Comparison of ENCODE assay signal across 8 mouse cellular contexts in the genomic region with DNA sequence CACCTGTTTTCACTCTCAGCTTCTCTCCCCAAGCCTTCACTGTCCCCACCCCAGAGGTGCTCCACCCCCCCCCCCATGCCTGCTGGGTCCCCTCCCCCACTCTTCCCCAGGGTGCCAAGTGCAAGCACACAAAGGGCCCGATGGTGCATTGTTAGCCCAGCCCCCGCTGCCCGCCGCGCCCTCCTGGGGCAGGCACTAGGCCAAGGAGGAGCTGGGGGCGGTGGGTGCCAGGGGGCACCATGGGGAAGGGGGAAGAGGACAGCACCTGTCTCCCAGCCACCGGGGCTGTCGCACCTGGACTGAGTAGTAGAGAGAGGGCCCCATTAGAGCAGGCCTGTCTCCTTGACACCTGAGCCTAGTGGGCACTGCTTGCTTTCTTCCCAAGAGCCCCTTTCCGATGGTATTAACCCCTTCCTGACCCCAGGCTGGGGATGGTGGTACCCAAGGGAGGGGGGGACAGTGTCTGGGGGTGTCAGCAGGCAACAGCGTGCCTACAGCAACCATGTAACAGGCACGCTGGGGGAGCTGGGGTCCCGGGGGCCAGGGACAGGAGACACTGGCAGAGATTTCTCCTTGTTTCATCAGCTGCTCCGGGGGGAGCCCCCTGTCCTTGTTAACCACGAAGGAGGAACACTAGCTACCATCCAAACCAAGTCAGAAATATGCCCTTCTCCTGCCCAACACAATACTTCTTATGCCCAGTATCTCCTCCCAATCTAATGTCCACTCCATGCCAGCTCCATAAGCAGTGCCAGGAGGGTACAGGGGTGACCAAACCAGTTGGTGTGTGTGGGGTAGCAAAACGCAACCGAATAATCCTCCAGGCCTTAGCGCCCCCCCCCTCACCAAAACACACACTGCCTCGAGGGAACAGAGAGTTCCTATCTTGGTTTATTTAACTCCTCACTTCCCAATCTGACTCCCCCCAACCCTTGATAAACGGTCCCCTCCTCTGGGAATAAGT. TPM values are rescaled to one million over a fixed set of nuclear protein-coding genes. Genes with fewer than 3 reads are reported as not detected.
A peak's percentile ranks its signal among the peaks of the same experiment; 100 is the strongest.
DNase-seq lines count a peak whose midpoint lies in the region; ATAC-seq and TF ChIP-seq lines count a peak whose summit lies in the region.

No protein-coding gene starts in this region.

- H3K36me3 ChIP-seq in heart, adult 2 months (ENCODE audit: control insufficient read depth, insufficient read depth, low read length) = no peaks in the 10 kb centered on the region
- no peaks in the 10 kb centered on the region for H3K36me3 ChIP-seq in forebrain, embryonic 13.5 days (ENCODE audit: poor library complexity, severe bottlenecking)
- no peaks in the 10 kb centered on the region for H3K36me3 ChIP-seq in intestine, postnatal 0 days (ENCODE audit: control insufficient read depth, insufficient read depth)
- no peaks in the 10 kb centered on the region for H3K36me3 ChIP-seq in midbrain, embryonic 14.5 days (ENCODE audit: control insufficient read depth, insufficient read depth, low read length)

- intact Hi-C loops in heart, adult 2 months (cut with DNase I) = no loop called here
- intact Hi-C loops in heart, postnatal 36 days (cut with DNase I) = no loop called here
- intact Hi-C loops in left cerebral cortex, postnatal 4 days (cut with DNase I) = no loop called here

- peak overlapping the region; percentile 94 for H3K27ac ChIP-seq in heart, adult 2 months
- H3K27ac ChIP-seq in forebrain, embryonic 13.5 days = no peak overlapping the region
- H3K27ac ChIP-seq in intestine, postnatal 0 days (ENCODE audit: low read depth, low read length) = peak overlapping the region; percentile 97
- no peak overlapping the region for H3K27ac ChIP-seq in midbrain, embryonic 14.5 days (replicated peaks; ENCODE audit: low read depth, low read length)

- no peak for TF ChIP-seq CTCF in heart, adult 2 months (IDR thresholded peaks at IDR 0.05)
- no peak for TF ChIP-seq CTCF in intestine, postnatal 0 days (IDR thresholded peaks at IDR 0.05; ENCODE audit: low read depth)

- peak overlapping the region; percentile 75 for H3K9ac ChIP-seq in heart, adult 2 months (ENCODE audit: low read depth, low read length)
- peak overlapping the region; percentile 66 for H3K9ac ChIP-seq in forebrain, embryonic 13.5 days
- peak overlapping the region; percentile 83 for H3K9ac ChIP-seq in intestine, postnatal 0 days (ENCODE audit: low read depth, low read length)
- peak overlapping the region; percentile 54 for H3K9ac ChIP-seq in midbrain, embryonic 14.5 days (replicated peaks; ENCODE audit: low read length)

- peak overlapping the region; percentile 96 for H3K4me2 ChIP-seq in forebrain, embryonic 13.5 days
- H3K4me2 ChIP-seq in intestine, postnatal 0 days (replicated peaks; ENCODE audit: low read depth) = peak overlapping the region; percentile 85
- peak overlapping the region; percentile 100 for H3K4me2 ChIP-seq in midbrain, embryonic 14.5 days (ENCODE audit: low read length)

- TF ChIP-seq EP300 in heart, adult 2 months (IDR thresholded peaks at IDR 0.05; ENCODE audit: insufficient read depth, low read depth, low read length) = no peak

- 19% methylated on average over 19 of the region's 19 CpGs for WGBS in heart, adult 2 months
- 9% methylated on average over 19 of the region's 19 CpGs for WGBS in forebrain, embryonic 13.5 days
- 16% methylated on average over 19 of the region's 19 CpGs for WGBS in intestine, postnatal 0 days
- WGBS in midbrain, embryonic 14.5 days = 11% methylated on average over 19 of the region's 19 CpGs

- H3K4me3 ChIP-seq in heart, adult 2 months = peak overlapping the region; percentile 78
- peak overlapping the region; percentile 48 for H3K4me3 ChIP-seq in forebrain, embryonic 13.5 days
- peak overlapping the region; percentile 76 for H3K4me3 ChIP-seq in intestine, postnatal 0 days (ENCODE audit: low read depth, low read length)
- H3K4me3 ChIP-seq in midbrain, embryonic 14.5 days (replicated peaks; ENCODE audit: low read depth, low read length) = peak overlapping the region; percentile 50

- H3K4me1 ChIP-seq in heart, adult 2 months (ENCODE audit: control insufficient read depth, insufficient read depth, low read length) = peaks cover 13% of the 10 kb centered on the region
- peaks cover 63% of the 10 kb centered on the region for H3K4me1 ChIP-seq in forebrain, embryonic 13.5 days
- H3K4me1 ChIP-seq in intestine, postnatal 0 days (replicated peaks; ENCODE audit: control insufficient read depth, insufficient read depth, low read length) = peaks cover 6% of the 10 kb centered on the region; the same call in 1 of the 2 replicates
- H3K4me1 ChIP-seq in midbrain, embryonic 14.5 days (ENCODE audit: control insufficient read depth, insufficient read depth, low read length) = peaks cover 41% of the 10 kb centered on the region

- ATAC-seq in forebrain, embryonic 13.5 days = no peak
- ATAC-seq in intestine, postnatal 0 days = no peak
- ATAC-seq in midbrain, embryonic 14.5 days (ENCODE audit: low FRiP score, low TSS enrichment) = no peak

- H3K27me3 ChIP-seq in heart, adult 2 months (ENCODE audit: control insufficient read depth, insufficient read depth, low read length) = no peaks in the 10 kb centered on the region
- peaks cover 24% of the 10 kb centered on the region for H3K27me3 ChIP-seq in forebrain, embryonic 13.5 days
- H3K27me3 ChIP-seq in intestine, postnatal 0 days (replicated peaks; ENCODE audit: control insufficient read depth, insufficient read depth, low read length) = no peaks in the 10 kb centered on the region
- H3K27me3 ChIP-seq in midbrain, embryonic 14.5 days (ENCODE audit: control insufficient read depth, insufficient read depth, low read length) = peaks cover 12% of the 10 kb centered on the region; the same call in 1 of the 2 replicates

- H3K9me3 ChIP-seq in forebrain, embryonic 13.5 days (replicated peaks) = no peaks in the 10 kb centered on the region
- H3K9me3 ChIP-seq in intestine, postnatal 0 days (ENCODE audit: control insufficient read depth) = no peaks in the 10 kb centered on the region
- H3K9me3 ChIP-seq in midbrain, embryonic 14.5 days (ENCODE audit: control insufficient read depth, low read length) = no peaks in the 10 kb centered on the region

- no peak for TF ChIP-seq POLR2A in heart, adult 2 months (IDR thresholded peaks at IDR 0.05; ENCODE audit: insufficient read depth, low read depth, low read length)

- DNase-seq in heart, adult 2 months = peak; percentile 61 to 62
- no peak for DNase-seq in heart, postnatal 36 days
- peak; percentile 51 for DNase-seq in NIH3T3 (ENCODE audit: low read depth)
- no peak for DNase-seq in midbrain, embryonic 14.5 days
- DNase-seq in c-Kit-positive CD71-positive TER-119-positive erythroid progenitor cells, embryonic 14.5 days (ENCODE audit: low spot score) = no peak
- no peak for DNase-seq in left cerebral cortex, postnatal 4 days

- H3K79me2 ChIP-seq in heart, adult 2 months (replicated peaks; ENCODE audit: control insufficient read depth, insufficient read depth, low read length) = no peaks in the 10 kb centered on the region; the same call in 1 of the 2 replicates

RNA-seq across cellular contexts. Expression of gene Zbtb7b, which starts 3.6 kb away (rescaled TPM):
- total RNA-seq in heart, adult 2 months (2021) = 10 to 100 TPM; 20.5 to 23.4 TPM
- 21.5 and 21.9 TPM in 2 replicates for polyA plus RNA-seq in heart, adult 2 months (2012; rRNA removed)
- 10 to 100 TPM; 20.8 to 23.5 TPM for total RNA-seq in heart, postnatal 36 days (2021)
- 0.41 and 0.67 TPM in 2 replicates for polyA plus RNA-seq in forebrain, embryonic 13.5 days (2015; fragmentation: Nextera tagmentation; extraction: Ambion mirVana)
- polyA plus RNA-seq in intestine, postnatal 0 days (2015; fragmentation: Nextera tagmentation; extraction: Ambion mirVana) = 14.3 and 20.8 TPM in 2 replicates
- polyA plus RNA-seq in midbrain, embryonic 14.5 days (2014; fragmentation: Nextera tagmentation; extraction: Ambion mirVana) = 0.42 and 0.47 TPM in 2 replicates
- total RNA-seq in left cerebral cortex, postnatal 4 days (2021) = 1 to 10 TPM; 3.3 to 3.8 TPM

RNA-seq across cellular contexts. Expression of gene Lenep, which starts 11.6 kb away (rescaled TPM):
- total RNA-seq in heart, adult 2 months (2021) = not detected
- 2.1 and 5.4 TPM in 2 replicates for polyA plus RNA-seq in heart, adult 2 months (2012; rRNA removed)
- total RNA-seq in heart, postnatal 36 days (2021) = under 1 TPM; 0.24 to 0.72 TPM
- 0.52 and 0.55 TPM in 2 replicates for polyA plus RNA-seq in forebrain, embryonic 13.5 days (2015; fragmentation: Nextera tagmentation; extraction: Ambion mirVana)
- not detected in 2 replicates for polyA plus RNA-seq in intestine, postnatal 0 days (2015; fragmentation: Nextera tagmentation; extraction: Ambion mirVana)
- 0.53 TPM in 1 of 2 replicates, not detected in the other for polyA plus RNA-seq in midbrain, embryonic 14.5 days (2014; fragmentation: Nextera tagmentation; extraction: Ambion mirVana)
- 1 to 10 TPM in 1 of 2 experiments, under 1 TPM in 1; 0.54 to 4.5 TPM for total RNA-seq in left cerebral cortex, postnatal 4 days (2021)

RNA-seq across cellular contexts. Expression of gene Flad1, which starts 20.7 kb away (rescaled TPM):
- 10 to 100 TPM; 56.1 to 59.7 TPM for total RNA-seq in heart, adult 2 months (2021)
- 81.3 and 89.8 TPM in 2 replicates for polyA plus RNA-seq in heart, adult 2 months (2012; rRNA removed)
- total RNA-seq in heart, postnatal 36 days (2021) = 10 to 100 TPM; 44.0 to 55.1 TPM
- polyA plus RNA-seq in forebrain, embryonic 13.5 days (2015; fragmentation: Nextera tagmentation; extraction: Ambion mirVana) = 36.3 and 39.4 TPM in 2 replicates
- polyA plus RNA-seq in intestine, postnatal 0 days (2015; fragmentation: Nextera tagmentation; extraction: Ambion mirVana) = 29.2 and 32.1 TPM in 2 replicates
- 34.8 and 34.9 TPM in 2 replicates for polyA plus RNA-seq in midbrain, embryonic 14.5 days (2014; fragmentation: Nextera tagmentation; extraction: Ambion mirVana)
- total RNA-seq in left cerebral cortex, postnatal 4 days (2021) = 10 to 100 TPM; 27.6 to 28.3 TPM

RNA-seq across cellular contexts. Expression of gene Dcst1, which starts 25.9 kb away (rescaled TPM):
- not detected for total RNA-seq in heart, adult 2 months (2021)
- 0.18 and 0.23 TPM in 2 replicates for polyA plus RNA-seq in heart, adult 2 months (2012; rRNA removed)
- total RNA-seq in heart, postnatal 36 days (2021) = not detected
- polyA plus RNA-seq in forebrain, embryonic 13.5 days (2015; fragmentation: Nextera tagmentation; extraction: Ambion mirVana) = 0.37 and 0.57 TPM in 2 replicates
- 23.5 and 26.7 TPM in 2 replicates for polyA plus RNA-seq in intestine, postnatal 0 days (2015; fragmentation: Nextera tagmentation; extraction: Ambion mirVana)
- polyA plus RNA-seq in midbrain, embryonic 14.5 days (2014; fragmentation: Nextera tagmentation; extraction: Ambion mirVana) = 0.54 and 0.55 TPM in 2 replicates
- under 1 TPM; 0.22 to 0.97 TPM for total RNA-seq in left cerebral cortex, postnatal 4 days (2021)

RNA-seq across cellular contexts. Expression of gene Cks1b, which starts 27.2 kb away (rescaled TPM):
- total RNA-seq in heart, adult 2 months (2021) = 1 to 10 TPM; 3.3 to 3.5 TPM
- polyA plus RNA-seq in heart, adult 2 months (2012; rRNA removed) = 9.0 and 10.7 TPM in 2 replicates
- total RNA-seq in heart, postnatal 36 days (2021) = 1 to 10 TPM; 5.1 to 5.4 TPM
- 352 TPM in 2 replicates for polyA plus RNA-seq in forebrain, embryonic 13.5 days (2015; fragmentation: Nextera tagmentation; extraction: Ambion mirVana)
- 106 and 118 TPM in 2 replicates for polyA plus RNA-seq in intestine, postnatal 0 days (2015; fragmentation: Nextera tagmentation; extraction: Ambion mirVana)
- polyA plus RNA-seq in midbrain, embryonic 14.5 days (2014; fragmentation: Nextera tagmentation; extraction: Ambion mirVana) = 103 and 115 TPM in 2 replicates
- total RNA-seq in left cerebral cortex, postnatal 4 days (2021) = 10 to 100 TPM; 19.6 to 22.3 TPM

Comparison
In these comparisons a context has a peak if more than half of its experiments do, and no peak if none do; other contexts are left out.
1. DNase-seq: peak in heart, adult 2 months (2 of 2) and NIH3T3 (single experiment); none in heart, postnatal 36 days (0 of 2), midbrain, embryonic 14.5 days (single experiment), c-Kit-positive CD71-positive TER-119-positive erythroid progenitor cells, embryonic 14.5 days (single experiment) and left cerebral cortex, postnatal 4 days (single experiment).
2. H3K27ac ChIP-seq: peak in heart, adult 2 months (single experiment) and intestine, postnatal 0 days (single experiment); none in forebrain, embryonic 13.5 days (single experiment) and midbrain, embryonic 14.5 days (single experiment).
3. Peak in every context shown above with its lines, with median percentiles within 50 percentile points of each other: H3K4me3 ChIP-seq, H3K9ac ChIP-seq and H3K4me2 ChIP-seq.